Mouse (Mus musculus) liver, embryonic 15.5 days (tissue): ENCODE data around the gene Rad50. TPM values are rescaled to one million over a fixed set of nuclear protein-coding genes. Genes with fewer than 3 reads are reported as not detected.

Source experiments
- ATAC-seq: fragments of 200-750 bp; cut with Nextera tagmentation; 2 replicates; pipeline ENCODE4 v1.8.0; 2017; ENCODE audit warnings: moderate number of reproducible peaks, mild to moderate bottlenecking, moderate library complexity; ENCODE audit not compliant: insufficient read depth
- H3K27ac ChIP-seq: fragments of 300-500 bp; sonication (generic); replicated peaks from 2 replicates; pipeline ENCODE4 v1.5.1; 2015; ENCODE audit warnings: mild to moderate bottlenecking, inconsistent platforms
- H3K27me3 ChIP-seq: fragments of 300-500 bp; sonication (generic); 2 replicates; pipeline ENCODE4 v1.6.1; 2015; ENCODE audit warnings: mild to moderate bottlenecking, inconsistent platforms
- H3K36me3 ChIP-seq: fragments of 300-500 bp; sonication (generic); replicated peaks from 2 replicates; pipeline ENCODE4 v1.6.1; 2015; ENCODE audit warnings: moderate library complexity, mild to moderate bottlenecking, inconsistent platforms
- H3K4me1 ChIP-seq: fragments of 300-500 bp; sonication (generic); replicated peaks from 2 replicates; pipeline ENCODE4 v1.6.1; 2015; ENCODE audit warnings: inconsistent platforms
- H3K4me2 ChIP-seq: fragments of 300-500 bp; sonication (generic); 2 replicates; pipeline ENCODE4 v1.6.1; 2015; ENCODE audit warnings: moderate library complexity, mild to moderate bottlenecking, inconsistent platforms
- H3K4me3 ChIP-seq: fragments of 300-500 bp; sonication (generic); replicated peaks from 2 replicates; pipeline ENCODE4 v1.5.1; 2015; ENCODE audit warnings: mild to moderate bottlenecking, inconsistent platforms
- H3K9ac ChIP-seq: fragments of 300-500 bp; sonication (generic); 2 replicates; pipeline ENCODE4 v1.6.1; 2015; ENCODE audit warnings: moderate library complexity, mild to moderate bottlenecking, inconsistent platforms
- H3K9me3 ChIP-seq: fragments of 300-500 bp; sonication (generic); replicated peaks from 2 replicates; pipeline ENCODE4 v1.6.1; 2016; ENCODE audit warnings: inconsistent platforms
- WGBS: fragments of 180-500 bp; shearing (Covaris S2); methylation state at CpG from one replicate; pipeline ENCODE4 v1.1.7; 2015; ENCODE audit warnings: mixed read lengths; ENCODE audit not compliant: insufficient replicate concordance; 5-methylcytosine and 5-hydroxymethylcytosine counted together
- polyA plus RNA-seq: library from polyadenylated mRNA; unstranded; fragments of >200 nt; fragmentation: Nextera tagmentation; extraction: Ambion mirVana; gene quantifications from 2 replicates; pipeline ENCODE4 v1.2.1, GENCODE M21; 2015

Rad50 gene
- polyA plus RNA-seq, 1 experiment from 2014 or later = 12.7 TPM

DNA sequence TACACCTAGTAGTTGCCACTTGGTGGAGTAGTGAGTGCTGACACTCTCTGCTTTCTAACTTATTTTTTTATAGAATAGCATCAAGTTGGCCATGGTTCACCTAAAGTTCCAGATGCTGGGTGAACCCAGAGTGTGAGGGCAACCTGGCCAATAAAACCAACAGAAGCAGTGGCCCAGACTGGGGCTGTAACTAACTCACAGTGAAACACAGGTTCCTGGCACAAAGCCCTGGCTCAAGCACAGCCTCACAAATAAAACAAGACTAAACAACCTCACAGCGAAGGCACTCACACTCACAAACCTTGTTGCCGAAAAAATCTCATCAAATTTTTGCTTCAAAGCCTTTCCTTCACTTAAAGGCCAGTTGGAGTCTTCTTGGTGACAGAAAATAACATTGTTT lies 8.6 kb downstream of the Rad50 start:
- H3K4me3 ChIP-seq = no peak overlapping the region
- no peak overlapping the region for H3K9ac ChIP-seq
- WGBS = 82% methylated on average over 2 of the region's 2 CpGs
- H3K9me3 ChIP-seq = no peaks in the 10 kb centered on the region
- peaks cover 75% of the 10 kb centered on the region for H3K36me3 ChIP-seq
- H3K4me2 ChIP-seq = no peak overlapping the region
- no peaks in the 10 kb centered on the region for H3K4me1 ChIP-seq
- no peaks in the 10 kb centered on the region for H3K27me3 ChIP-seq
- no peak overlapping the region for H3K27ac ChIP-seq
- ATAC-seq = no peak

DNA sequence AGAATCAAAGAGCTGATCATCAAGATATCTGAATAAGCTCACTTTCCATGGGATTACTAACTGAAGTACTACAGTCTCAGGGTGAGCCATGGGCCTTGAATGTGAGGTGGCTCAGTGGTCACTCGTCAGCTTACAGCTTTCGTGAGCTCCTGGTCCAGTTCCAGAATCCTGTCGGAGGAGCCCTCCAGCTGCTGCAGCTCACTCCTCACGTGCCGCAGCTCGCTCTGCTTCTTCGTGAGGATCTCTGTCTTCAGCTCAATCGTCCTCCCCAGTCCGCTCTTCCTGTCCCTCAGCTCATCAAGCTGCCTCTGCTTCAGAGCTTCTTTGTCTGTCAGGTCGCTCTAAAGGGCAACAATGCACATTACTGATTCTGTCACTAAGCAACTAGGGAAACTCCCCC lies 15.1 kb downstream of the Rad50 start:
- Histone ChIP-seq H3K27ac (no peak overlapping the region), H3K4me2 (no peak overlapping the region), H3K9ac (no peak overlapping the region), H3K9me3 (no peaks in the 10 kb centered on the region), H3K4me1 (no peaks in the 10 kb centered on the region), H3K4me3 (no peak overlapping the region), H3K36me3 (peaks cover 51% of the 10 kb centered on the region), H3K27me3 (no peaks in the 10 kb centered on the region)
- 83% methylated on average over 10 of the region's 10 CpGs for WGBS
- no peak for ATAC-seq

DNA sequence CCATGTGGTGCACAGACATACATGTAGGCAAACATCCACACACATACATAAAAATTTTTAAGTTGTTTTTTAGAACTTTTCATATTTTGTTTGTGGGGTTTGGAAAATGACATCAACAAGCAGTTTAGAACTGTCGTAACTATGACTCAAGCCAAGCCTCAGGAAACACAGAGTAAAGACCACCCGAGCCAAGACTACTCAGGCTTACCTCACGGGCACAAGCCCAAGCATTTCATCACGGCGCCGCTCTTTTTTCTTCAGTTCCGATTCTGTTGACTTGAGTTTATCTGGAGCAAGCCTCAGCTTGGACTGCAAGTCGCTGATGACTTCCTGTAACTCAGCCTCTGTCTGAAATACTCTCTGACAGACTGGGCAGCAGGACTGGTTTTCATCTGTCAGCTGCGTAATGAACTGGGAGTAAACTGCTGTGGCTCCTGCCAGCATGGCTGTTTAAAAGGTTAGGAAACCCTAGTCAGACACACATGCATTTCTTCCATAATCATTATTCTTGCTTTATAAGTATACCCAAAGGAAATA lies 24.1 kb downstream of the Rad50 start:
- 78% methylated on average over 9 of the region's 9 CpGs for WGBS
- Histone ChIP-seq H3K36me3 (peaks cover 65% of the 10 kb centered on the region), H3K27ac (no peak overlapping the region), H3K4me3 (no peak overlapping the region), H3K4me1 (no peaks in the 10 kb centered on the region), H3K9me3 (no peaks in the 10 kb centered on the region), H3K4me2 (no peak overlapping the region), H3K27me3 (no peaks in the 10 kb centered on the region), H3K9ac (no peak overlapping the region)
- no peak for ATAC-seq

DNA sequence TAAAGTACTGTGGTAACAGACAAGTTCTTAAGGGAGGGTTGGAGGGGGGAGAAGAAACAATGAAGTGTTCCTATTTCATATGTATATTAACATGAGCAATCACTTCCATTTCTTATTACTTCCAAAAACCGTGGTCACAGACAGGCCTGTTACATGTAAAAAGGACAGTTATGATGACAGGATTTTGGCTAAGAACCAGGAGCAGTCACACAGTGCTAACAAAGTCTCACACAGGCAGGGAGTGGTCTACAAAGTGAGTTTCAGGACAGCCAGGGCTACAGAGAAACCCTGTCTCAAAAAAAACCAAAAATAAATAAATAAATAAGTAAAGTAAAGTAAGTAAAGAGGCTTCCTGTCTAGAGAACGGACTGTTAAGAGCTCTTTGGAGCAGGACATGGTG lies 24.9 kb downstream of the Rad50 start:
- Histone ChIP-seq H3K27ac (no peak overlapping the region), H3K4me1 (no peaks in the 10 kb centered on the region), H3K9ac (no peak overlapping the region), H3K36me3 (peaks cover 64% of the 10 kb centered on the region), H3K4me2 (no peak overlapping the region), H3K4me3 (no peak overlapping the region), H3K27me3 (no peaks in the 10 kb centered on the region), H3K9me3 (no peaks in the 10 kb centered on the region)
- 76% methylated on average over 2 of the region's 2 CpGs for WGBS
- no peak for ATAC-seq

DNA sequence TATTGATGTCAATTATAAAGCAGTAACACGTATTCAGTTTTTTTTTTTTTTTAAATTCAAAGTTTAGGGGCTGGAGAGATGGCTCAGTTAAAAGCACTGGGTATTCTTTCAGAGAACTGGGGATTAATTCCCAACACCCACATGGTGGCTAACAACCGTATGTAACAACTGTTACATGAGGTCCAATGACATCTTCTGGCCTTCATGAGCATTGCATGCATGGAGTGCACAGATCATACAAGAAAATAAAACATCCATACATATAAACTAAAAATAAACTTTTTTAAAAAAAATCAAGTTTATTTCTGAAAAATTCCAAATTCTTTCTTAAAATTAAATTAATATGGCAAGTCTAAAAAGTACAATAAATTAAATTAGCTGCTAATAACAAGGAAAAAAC lies 25.4 kb downstream of the Rad50 start:
- WGBS = 82% methylated on average over 2 of the region's 2 CpGs
- Histone ChIP-seq H3K9me3 (no peaks in the 10 kb centered on the region), H3K9ac (no peak overlapping the region), H3K36me3 (peaks cover 63% of the 10 kb centered on the region), H3K4me2 (no peak overlapping the region), H3K27ac (no peak overlapping the region), H3K4me1 (no peaks in the 10 kb centered on the region), H3K4me3 (no peak overlapping the region), H3K27me3 (no peaks in the 10 kb centered on the region)
- ATAC-seq = no peak

DNA sequence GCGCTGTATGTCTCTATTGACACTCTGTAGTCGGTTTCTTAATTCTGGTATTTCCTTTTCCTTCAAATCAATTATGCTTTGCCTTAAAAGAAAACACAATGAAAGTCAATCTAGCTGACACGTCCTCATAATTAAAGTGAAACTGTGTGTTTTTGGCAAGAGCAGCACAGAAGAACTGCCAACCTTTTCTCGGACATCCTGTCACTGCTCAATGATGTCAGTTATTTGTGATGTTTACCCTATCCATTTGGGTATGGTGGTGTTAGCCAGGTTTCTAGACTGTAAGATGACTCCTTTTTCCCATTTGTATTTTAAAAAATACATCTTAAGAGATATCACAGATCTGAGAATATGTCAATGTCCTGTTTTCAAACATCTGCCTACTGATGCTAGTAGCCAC lies 27.0 kb downstream of the Rad50 start:
- 76% methylated on average over 4 of the region's 4 CpGs for WGBS
- Histone ChIP-seq H3K9me3 (no peaks in the 10 kb centered on the region), H3K4me2 (no peak overlapping the region), H3K4me3 (no peak overlapping the region), H3K9ac (no peak overlapping the region), H3K4me1 (no peaks in the 10 kb centered on the region), H3K27ac (no peak overlapping the region), H3K36me3 (peaks cover 65% of the 10 kb centered on the region), H3K27me3 (no peaks in the 10 kb centered on the region)
- ATAC-seq = no peak

DNA sequence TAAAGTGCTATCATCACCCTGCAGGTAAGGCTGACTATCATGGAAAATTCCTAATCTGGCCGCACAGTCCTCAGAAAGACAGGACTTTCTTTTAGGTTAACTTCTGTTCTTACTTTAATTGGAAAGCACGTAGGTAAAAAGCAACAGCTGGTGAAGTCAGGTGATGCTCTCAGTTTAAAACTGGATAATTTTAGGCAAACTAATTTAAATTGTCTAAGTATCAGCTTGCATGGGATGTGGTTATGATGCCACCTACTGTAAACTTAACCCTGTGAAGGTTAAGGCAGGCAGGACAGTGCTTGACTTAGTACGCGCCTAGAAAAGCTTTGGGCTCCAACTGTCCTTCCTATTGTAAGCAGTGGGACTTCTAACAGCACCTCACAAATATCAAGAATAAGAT lies 35.7 kb downstream of the Rad50 start:
- no peak for ATAC-seq
- no peak overlapping the region for H3K4me2 ChIP-seq
- H3K27me3 ChIP-seq = no peaks in the 10 kb centered on the region
- no peak overlapping the region for H3K4me3 ChIP-seq
- no peak overlapping the region for H3K27ac ChIP-seq
- peaks cover 83% of the 10 kb centered on the region for H3K36me3 ChIP-seq
- H3K9me3 ChIP-seq = no peaks in the 10 kb centered on the region
- H3K9ac ChIP-seq = no peak overlapping the region
- H3K4me1 ChIP-seq = no peaks in the 10 kb centered on the region
- 86% methylated on average over 4 of the region's 4 CpGs for WGBS

DNA sequence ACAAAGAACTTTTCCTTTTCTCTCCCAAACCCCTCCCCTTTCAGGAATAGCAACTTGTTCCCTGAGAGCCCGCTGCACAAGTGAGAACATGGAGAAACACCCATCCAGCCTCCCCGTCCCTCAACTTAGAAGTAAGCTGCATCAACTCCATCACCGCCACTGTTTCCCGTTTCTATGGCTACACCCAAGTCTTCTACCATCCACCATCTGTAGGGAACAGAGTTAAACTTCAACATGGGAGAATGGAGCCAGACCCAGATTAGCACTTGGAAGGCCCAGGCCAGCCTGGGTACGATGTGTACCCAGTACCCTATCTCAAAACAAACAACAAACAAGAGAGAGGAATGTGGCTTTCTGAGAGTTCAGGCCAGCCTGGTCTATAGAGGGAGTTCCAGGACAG lies 43.0 kb downstream of the Rad50 start:
- Histone ChIP-seq H3K9ac (no peak overlapping the region), H3K4me1 (peaks cover 12% of the 10 kb centered on the region), H3K4me3 (no peak overlapping the region), H3K27ac (no peak overlapping the region), H3K9me3 (no peaks in the 10 kb centered on the region), H3K27me3 (no peaks in the 10 kb centered on the region), H3K4me2 (no peak overlapping the region), H3K36me3 (peaks cover 53% of the 10 kb centered on the region)
- no peak for ATAC-seq
- WGBS = 68% methylated on average over 5 of the region's 5 CpGs

DNA sequence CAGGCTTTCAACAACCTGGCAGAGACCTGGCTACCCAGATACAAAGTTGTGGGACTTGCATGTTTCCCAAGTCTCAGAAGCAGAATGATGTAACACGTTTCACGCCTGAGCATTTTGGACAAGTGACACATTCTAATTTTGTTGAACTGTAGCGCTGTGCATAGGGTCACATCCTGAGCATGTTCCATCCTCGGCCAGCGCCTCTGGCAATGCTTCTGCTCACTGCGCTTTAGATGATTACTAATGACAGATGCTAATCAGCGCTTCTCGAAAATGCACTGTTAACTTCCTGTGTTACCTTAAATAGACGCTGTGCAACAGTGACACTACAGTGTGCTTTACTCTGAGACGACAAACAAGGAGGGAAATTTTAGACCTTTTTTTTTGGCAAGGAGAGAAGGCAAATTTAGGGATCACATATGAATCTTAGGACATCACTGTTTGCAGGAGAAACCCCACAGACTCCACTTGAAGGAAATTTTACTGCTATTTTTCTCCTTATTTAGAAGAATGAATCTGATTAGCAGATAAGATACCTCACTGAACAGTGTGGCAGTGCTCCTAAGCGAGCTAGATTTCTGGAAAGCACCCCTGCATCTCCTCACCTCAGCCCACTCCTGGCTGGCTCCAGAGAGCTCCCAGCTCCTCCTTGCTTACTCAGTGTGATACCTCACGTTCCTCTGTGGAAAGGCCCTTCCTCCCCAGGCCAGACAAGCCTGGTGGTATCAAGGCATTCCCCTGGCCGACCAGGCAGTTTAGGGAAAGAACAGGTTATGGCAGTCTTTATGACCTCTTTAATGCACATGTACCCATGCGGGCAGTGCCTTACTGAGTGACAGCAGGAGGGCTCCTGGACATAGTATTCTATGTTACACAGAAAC lies 44.1 kb downstream of the Rad50 start:
- Histone ChIP-seq H3K4me1 (peaks cover 17% of the 10 kb centered on the region), H3K9me3 (no peaks in the 10 kb centered on the region), H3K36me3 (peaks cover 44% of the 10 kb centered on the region), H3K4me2 (no peak overlapping the region), H3K27ac (no peak overlapping the region), H3K9ac (no peak overlapping the region), H3K27me3 (no peaks in the 10 kb centered on the region), H3K4me3 (no peak overlapping the region)
- WGBS = 37% methylated on average over 14 of the region's 14 CpGs
- ATAC-seq = no peak

DNA sequence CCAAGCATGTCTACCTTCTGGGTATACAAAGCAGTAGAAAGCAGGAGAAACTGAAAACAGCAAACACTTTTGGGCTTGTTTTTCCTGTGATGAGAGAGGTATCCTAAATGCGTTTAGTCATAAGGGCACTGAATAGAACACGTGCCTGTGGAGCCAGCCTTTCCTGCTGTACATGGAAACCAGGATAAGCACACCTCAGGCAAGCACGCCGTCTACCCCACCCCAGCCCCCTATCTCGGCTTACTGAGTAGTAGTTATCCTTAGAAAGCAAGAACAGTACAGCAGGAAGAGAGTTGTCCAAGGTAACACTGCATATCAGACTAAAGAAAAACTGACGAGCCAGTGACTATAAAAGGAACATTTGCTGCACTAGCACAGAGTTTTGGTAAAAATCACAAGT lies 49.3 kb downstream of the Rad50 start:
- peak overlapping the region; percentile 76 for H3K27ac ChIP-seq
- ATAC-seq = peak; percentile 52; the same call in 1 of the 2 replicates
- H3K9ac ChIP-seq = no peak overlapping the region
- no peaks in the 10 kb centered on the region for H3K9me3 ChIP-seq
- no peak overlapping the region for H3K4me2 ChIP-seq
- no peak overlapping the region for H3K4me3 ChIP-seq
- peaks cover 33% of the 10 kb centered on the region for H3K36me3 ChIP-seq
- no peaks in the 10 kb centered on the region for H3K27me3 ChIP-seq
- peaks cover 40% of the 10 kb centered on the region for H3K4me1 ChIP-seq
- WGBS = 31% methylated on average over 6 of the region's 6 CpGs

DNA sequence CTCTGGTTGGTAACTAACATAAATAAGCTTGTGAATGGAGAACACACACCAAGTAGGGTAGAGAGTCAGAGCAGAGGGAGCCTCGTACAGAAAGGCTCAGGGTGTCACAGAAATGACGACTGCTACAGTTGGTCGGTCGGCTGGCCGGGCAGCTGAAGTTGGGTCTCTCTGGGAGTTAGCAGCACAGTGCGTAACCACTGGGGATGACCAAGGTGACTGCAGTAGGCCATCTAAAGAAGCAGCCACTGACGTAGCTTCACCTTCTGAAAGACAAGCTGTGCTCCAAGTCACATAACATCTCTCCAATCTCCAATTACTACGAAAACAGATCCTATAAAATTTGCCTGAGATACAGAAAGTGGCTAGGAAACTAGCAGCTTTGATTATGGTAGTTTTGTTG lies 49.7 kb downstream of the Rad50 start:
- no peaks in the 10 kb centered on the region for H3K27me3 ChIP-seq
- peak overlapping the region; percentile 76 for H3K27ac ChIP-seq
- H3K9me3 ChIP-seq = no peaks in the 10 kb centered on the region
- no peak for ATAC-seq
- peak overlapping the region; percentile 58 for H3K4me2 ChIP-seq
- 62% methylated on average over 8 of the region's 8 CpGs for WGBS
- peaks cover 37% of the 10 kb centered on the region for H3K4me1 ChIP-seq
- no peak overlapping the region for H3K4me3 ChIP-seq
- H3K36me3 ChIP-seq = peaks cover 32% of the 10 kb centered on the region
- H3K9ac ChIP-seq = no peak overlapping the region
